Mouse (Mus musculus): ENCODE measurements around the gene Hist1h1c. TPM values are rescaled to one million over a fixed set of nuclear protein-coding genes. Genes with fewer than 3 reads are reported as not detected.
"Not testable (repeated sequence)": the region's sequence is repeated elsewhere in the genome, so short reads cannot be mapped to it uniquely, and the experiment has no call there.

The Hist1h1c gene
- polyA plus RNA-seq, 1 experiment from 2014 or later = 72.2 TPM

DNA sequence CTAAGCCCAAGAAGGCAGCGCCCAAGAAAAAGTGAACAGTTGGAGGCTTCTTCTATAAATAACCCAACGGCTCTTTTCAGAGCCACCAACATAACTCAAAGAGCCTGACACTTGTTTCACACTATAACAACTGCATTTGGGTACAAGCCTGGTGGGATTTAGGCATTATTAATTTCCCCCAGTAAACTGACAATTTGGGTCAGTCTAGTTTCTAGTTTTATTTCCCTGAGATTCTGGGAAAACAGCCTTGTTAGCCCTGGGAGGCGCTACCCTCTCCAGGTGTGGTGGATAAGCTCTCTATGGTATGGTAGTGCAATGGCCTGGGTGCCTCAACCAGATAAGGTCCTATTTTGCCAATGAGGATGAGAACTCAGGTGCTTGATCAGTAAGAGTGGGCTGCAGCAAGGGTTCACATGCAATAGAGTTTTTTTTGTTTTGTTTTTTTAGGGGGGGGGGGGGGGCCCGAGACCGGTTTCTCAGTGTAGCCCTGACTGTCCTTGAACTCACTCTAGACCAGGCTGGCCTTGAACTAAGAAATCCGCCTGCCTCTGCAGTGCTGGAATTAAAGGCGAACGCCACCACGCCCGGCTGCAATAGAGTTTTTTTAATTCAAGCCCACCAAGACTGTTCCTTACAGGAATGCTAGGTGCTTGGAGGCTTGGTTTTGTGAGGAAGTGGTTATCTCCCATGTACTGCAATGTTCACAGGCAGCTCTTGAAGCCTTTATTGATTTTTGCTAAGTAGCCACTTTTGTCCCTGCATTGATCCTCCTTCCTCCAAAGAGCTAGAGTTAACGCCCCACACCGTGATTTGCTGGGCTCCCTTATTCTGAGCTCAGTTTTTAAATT, 25.9 kb downstream of the Hist1h1c start:
- Histone ChIP-seq H3K36me3 (no peaks in the 10 kb centered on the region), H3K9me3 (replicated peaks) (no peaks in the 10 kb centered on the region), H3K4me2 (peak overlapping the region; percentile 83), H3K4me1 (replicated peaks) (peaks cover 62% of the 10 kb centered on the region), H3K27ac (peak overlapping the region; percentile 98), H3K9ac (peak overlapping the region; percentile 84), H3K4me3 (replicated peaks) (peak overlapping the region; percentile 63), H3K27me3 (no peaks in the 10 kb centered on the region)
- peak; percentile 69 for DNase-seq
- WGBS (ENCODE audit: insufficient replicate concordance) = 11% methylated on average over 12 of the region's 12 CpGs
- ATAC-seq (ENCODE audit: low read depth) = peak; percentile 34

DNA sequence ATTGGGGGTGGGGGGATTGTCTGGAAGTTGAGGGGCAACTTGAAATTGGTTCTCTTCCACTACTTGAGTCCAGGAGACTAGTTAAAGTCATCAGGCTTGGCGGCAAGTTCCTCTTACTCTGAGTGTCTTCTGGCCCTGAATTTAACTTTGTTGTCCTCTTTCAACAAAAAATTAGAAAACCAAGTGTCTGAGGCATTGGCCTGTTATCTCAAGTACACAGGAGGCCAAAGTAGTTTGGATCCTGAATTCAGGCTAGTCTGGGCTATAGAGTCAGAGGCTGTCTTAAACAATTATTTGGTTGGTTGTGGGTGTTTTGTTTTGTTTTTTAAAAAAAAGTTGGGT, 26.5 kb downstream of the Hist1h1c start:
- DNase-seq (no peak), ATAC-seq (ENCODE audit: low read depth) (no peak)
- peak overlapping the region; percentile 83 for H3K4me2 ChIP-seq
- WGBS (ENCODE audit: insufficient replicate concordance) = 14% methylated on average over 1 of the region's 1 CpGs
- H3K36me3 ChIP-seq = no peaks in the 10 kb centered on the region
- peaks cover 58% of the 10 kb centered on the region for H3K4me1 ChIP-seq (replicated peaks)
- no peaks in the 10 kb centered on the region for H3K9me3 ChIP-seq (replicated peaks)
- peak overlapping the region; percentile 84 for H3K9ac ChIP-seq
- peak overlapping the region; percentile 63 for H3K4me3 ChIP-seq (replicated peaks)
- H3K27me3 ChIP-seq = no peaks in the 10 kb centered on the region
- peak overlapping the region; percentile 98 for H3K27ac ChIP-seq

DNA sequence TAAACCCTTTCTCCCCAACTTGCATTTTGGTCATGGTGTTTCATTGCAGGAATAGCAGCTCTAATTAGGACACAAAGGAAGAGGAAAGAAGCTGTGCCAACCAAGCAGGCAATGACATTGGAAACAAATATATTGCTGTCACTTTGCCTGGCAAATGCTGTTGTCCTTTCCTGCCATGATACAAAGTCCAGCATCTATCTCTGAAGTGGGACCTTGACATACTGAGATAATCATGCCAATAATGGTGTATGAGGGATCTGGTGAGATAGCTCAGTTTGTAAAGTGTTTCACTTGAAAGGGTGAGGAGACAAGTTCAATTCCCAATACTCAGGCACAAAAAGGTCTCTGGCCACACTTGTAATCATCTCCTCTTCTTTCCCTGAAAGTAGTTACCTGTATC, 28.2 kb downstream of the Hist1h1c start:
- no peak overlapping the region for H3K4me3 ChIP-seq (replicated peaks)
- no peak for DNase-seq
- no peak overlapping the region for H3K27ac ChIP-seq
- H3K9me3 ChIP-seq (replicated peaks) = no peaks in the 10 kb centered on the region
- no peak for ATAC-seq (ENCODE audit: low read depth)
- peaks cover 59% of the 10 kb centered on the region for H3K4me1 ChIP-seq (replicated peaks)
- H3K36me3 ChIP-seq = no peaks in the 10 kb centered on the region
- H3K27me3 ChIP-seq = no peaks in the 10 kb centered on the region
- H3K9ac ChIP-seq = no peak overlapping the region
- H3K4me2 ChIP-seq = no peak overlapping the region

DNA sequence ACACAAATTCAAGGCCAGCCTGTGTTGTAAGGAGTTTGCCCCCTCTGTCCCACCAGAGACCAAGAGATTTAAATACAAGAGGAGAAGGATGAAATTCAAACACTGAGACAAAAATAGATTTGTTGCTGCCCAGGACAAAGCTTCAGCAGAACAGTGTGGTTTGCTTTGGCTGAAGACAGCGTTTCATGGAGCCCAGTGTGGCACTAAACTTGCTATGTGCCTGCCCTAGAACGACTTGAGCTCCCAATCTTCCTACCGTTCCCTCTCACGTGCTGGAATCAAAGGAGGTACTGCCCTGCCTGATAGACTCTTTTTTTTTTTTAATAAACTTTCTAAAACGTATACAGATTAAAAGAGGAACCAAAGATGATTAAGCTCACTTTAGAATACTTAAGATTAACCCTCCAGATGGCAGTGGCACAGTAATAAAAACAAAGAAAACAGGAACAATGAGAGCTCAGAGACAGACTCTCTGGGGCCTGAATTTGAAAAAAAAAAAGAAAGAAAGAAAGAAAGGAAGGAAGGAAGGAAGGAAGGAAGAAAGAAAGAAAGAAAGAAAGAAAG, 30.3 kb downstream of the Hist1h1c start:
- ATAC-seq (ENCODE audit: low read depth) = no peak
- peak overlapping the region; percentile 39; the same call in 1 of the 2 replicates for H3K9ac ChIP-seq
- DNase-seq = no peak
- no peaks in the 10 kb centered on the region for H3K9me3 ChIP-seq (replicated peaks)
- no peaks in the 10 kb centered on the region for H3K36me3 ChIP-seq
- no peak overlapping the region for H3K4me2 ChIP-seq
- H3K27ac ChIP-seq = no peak overlapping the region
- H3K4me1 ChIP-seq (replicated peaks) = peaks cover 63% of the 10 kb centered on the region
- H3K4me3 ChIP-seq (replicated peaks) = no peak overlapping the region
- no peaks in the 10 kb centered on the region for H3K27me3 ChIP-seq
- WGBS (ENCODE audit: insufficient replicate concordance) = 41% methylated on average over 5 of the region's 5 CpGs

DNA sequence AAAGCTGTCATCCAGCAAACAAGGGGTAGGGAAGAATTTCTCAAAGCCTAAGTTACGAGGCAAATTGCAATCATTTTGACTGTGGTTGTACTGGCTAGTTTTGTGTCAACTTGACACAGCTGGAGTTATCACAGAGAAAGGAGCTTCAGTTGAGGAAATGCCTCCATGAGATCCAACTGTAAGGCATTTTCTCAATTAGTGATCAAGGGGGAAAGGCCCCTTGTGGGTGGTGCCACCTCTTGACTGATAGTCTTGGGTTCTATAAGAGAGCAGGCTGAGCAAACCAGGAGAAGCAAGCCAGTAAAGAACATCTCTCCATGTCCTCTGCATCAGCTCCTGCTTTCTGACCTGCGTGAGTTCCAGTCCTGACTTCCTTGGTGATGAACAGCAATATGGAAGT, 31.0 kb downstream of the Hist1h1c start, which contains the start of gene Trim38:
Gene Trim38 (plus strand): TSS at position 301 of the 400 bp plus-strand sequence.
- WGBS (ENCODE audit: insufficient replicate concordance) = 70% methylated on average over 2 of the region's 2 CpGs
- DNase-seq; H3K27me3 ChIP-seq; H3K4me2 ChIP-seq; H3K27ac ChIP-seq; ATAC-seq (ENCODE audit: low read depth); H3K36me3 ChIP-seq; H3K4me3 ChIP-seq (replicated peaks); H3K9me3 ChIP-seq (replicated peaks): not testable (repeated sequence)
- Histone ChIP-seq H3K9ac (peak within 1 kb of the TSS; percentile 39; the same call in 1 of the 2 replicates), H3K4me1 (replicated peaks) (peaks cover 56% of the 10 kb centered on the region)

DNA sequence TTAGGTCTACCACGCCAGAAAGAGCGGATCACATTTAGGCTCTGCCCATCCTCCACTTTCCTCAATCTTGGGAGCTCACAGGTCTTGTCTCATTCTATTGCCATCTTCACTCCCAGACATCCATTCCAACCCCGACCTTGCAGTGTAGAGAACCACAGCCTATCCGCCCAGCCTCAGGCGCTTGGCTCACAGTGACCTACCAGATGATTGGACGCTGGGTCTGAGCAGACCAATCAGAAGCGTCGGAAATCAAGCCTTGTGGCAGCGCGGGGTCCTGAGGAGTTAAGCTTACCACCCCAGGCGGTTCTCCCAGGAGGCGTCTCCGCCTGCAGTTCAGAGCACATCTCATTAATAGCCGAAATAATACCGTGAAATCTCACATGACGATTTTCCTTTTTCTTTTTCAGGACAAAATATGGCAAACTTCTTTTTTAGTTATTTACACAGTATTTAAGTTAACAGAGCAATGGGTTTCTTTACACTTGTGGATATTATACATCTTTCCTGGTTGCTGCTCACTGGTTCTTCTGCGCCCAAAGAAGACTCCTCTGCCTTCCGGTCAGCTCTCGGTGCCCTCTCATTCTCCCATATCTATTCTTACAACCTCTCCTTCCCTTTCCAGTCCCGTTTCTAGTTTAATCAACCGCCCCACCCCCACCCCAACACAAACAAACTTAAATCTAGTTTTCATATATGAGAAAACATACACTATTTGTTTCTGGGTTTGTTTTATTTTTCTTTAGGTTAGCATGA, 34.1 kb downstream of the Hist1h1c start:
- H3K36me3 ChIP-seq = no peaks in the 10 kb centered on the region
- DNase-seq = peak; percentile 79
- no peaks in the 10 kb centered on the region for H3K9me3 ChIP-seq (replicated peaks)
- peak overlapping the region; percentile 37 for H3K4me3 ChIP-seq (replicated peaks)
- peak overlapping the region; percentile 63 for H3K4me2 ChIP-seq
- WGBS (ENCODE audit: insufficient replicate concordance) = 14% methylated on average over 21 of the region's 21 CpGs
- peak overlapping the region; percentile 63 for H3K9ac ChIP-seq
- peak overlapping the region; percentile 30; the same call in 1 of the 2 replicates for H3K27ac ChIP-seq
- peaks cover 52% of the 10 kb centered on the region for H3K4me1 ChIP-seq (replicated peaks)
- peak; percentile 99 for ATAC-seq (ENCODE audit: low read depth)
- no peaks in the 10 kb centered on the region for H3K27me3 ChIP-seq

DNA sequence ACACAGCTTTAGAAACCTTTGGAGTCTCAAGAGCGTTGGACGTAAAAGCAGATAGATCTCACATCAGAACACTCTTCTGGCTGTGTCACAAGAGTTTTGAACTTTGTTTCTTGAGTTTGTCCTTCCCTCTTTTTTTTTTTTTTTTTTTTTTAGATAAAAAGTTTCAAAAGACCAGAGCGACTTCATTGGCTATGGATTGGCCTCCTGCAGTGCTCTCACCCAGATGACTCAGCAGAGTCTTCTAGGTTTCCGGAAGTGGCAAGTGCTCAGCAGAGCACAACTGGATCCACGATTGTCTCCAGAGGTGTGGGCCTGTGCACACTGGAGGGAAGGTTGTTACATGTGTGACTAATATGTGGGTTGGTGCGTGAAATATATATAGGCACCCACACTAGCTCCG, 39.7 kb downstream of the Hist1h1c start:
- H3K9me3 ChIP-seq (replicated peaks) = no peaks in the 10 kb centered on the region
- H3K27me3 ChIP-seq = no peaks in the 10 kb centered on the region
- H3K9ac ChIP-seq = no peak overlapping the region
- no peak overlapping the region for H3K4me2 ChIP-seq
- H3K36me3 ChIP-seq = no peaks in the 10 kb centered on the region
- H3K27ac ChIP-seq = no peak overlapping the region
- H3K4me3 ChIP-seq (replicated peaks) = no peak overlapping the region
- ATAC-seq (ENCODE audit: low read depth) (no peak), DNase-seq (no peak)
- WGBS (ENCODE audit: insufficient replicate concordance) = 78% methylated on average over 7 of the region's 7 CpGs
- H3K4me1 ChIP-seq (replicated peaks) = peaks cover 35% of the 10 kb centered on the region

DNA sequence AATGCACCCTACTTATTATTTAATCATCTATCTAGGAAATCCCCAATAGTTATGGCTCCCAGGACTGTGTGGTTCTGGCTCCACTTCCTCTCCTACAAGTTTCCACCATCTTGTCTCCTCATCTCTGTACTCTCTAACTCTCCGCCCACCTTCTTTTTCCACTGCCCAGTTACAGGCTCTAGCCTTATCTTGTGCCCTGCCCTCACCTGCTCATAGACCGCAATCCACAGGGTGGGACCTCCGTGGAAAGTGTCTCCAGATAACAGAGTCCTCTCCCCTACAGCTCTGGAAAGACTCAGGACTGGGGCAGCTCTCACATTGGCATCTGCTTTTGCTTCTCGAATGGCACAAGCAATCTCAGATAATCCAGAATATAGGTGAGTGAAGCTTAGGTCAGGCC, 40.4 kb downstream of the Hist1h1c start:
- Histone ChIP-seq H3K4me3 (replicated peaks) (no peak overlapping the region), H3K36me3 (no peaks in the 10 kb centered on the region), H3K4me1 (replicated peaks) (peaks cover 31% of the 10 kb centered on the region), H3K9me3 (replicated peaks) (no peaks in the 10 kb centered on the region), H3K27ac (no peak overlapping the region), H3K4me2 (no peak overlapping the region), H3K9ac (0 out of 2 replicates have a peak overlapping the region, but pooled peaks have one; percentile 5), H3K27me3 (no peaks in the 10 kb centered on the region)
- WGBS (ENCODE audit: insufficient replicate concordance) = 50% methylated on average over 4 of the region's 4 CpGs
- peak; percentile 51 for ATAC-seq (ENCODE audit: low read depth)
- DNase-seq = no peak

Small RNA genes within 50 kb of the gene (microRNA-seq; reads per million reads assigned to microRNA genes)
- not detected for gene Gm44314
- gene Gm44484 = 1.2 reads per million

Other genes with a start within 250 kb of the Hist1h1c start
- not detected in 2 replicates for gene Btn2a2, start 250.0 kb upstream of the Hist1h1c start, polyA plus RNA-seq (2015; fragmentation: Nextera tagmentation; extraction: Ambion mirVana)
- gene Hist1h4h, start 207.8 kb upstream of the Hist1h1c start, polyA plus RNA-seq (2015; fragmentation: Nextera tagmentation; extraction: Ambion mirVana) = 3.8 and 5.9 TPM in 2 replicates
- 7.7 and 13.6 TPM in 2 replicates for gene Hist1h2af, start 204.9 kb upstream of the Hist1h1c start, polyA plus RNA-seq (2015; fragmentation: Nextera tagmentation; extraction: Ambion mirVana)
- gene Hist1h3g, start 203.4 kb upstream of the Hist1h1c start, polyA plus RNA-seq (2015; fragmentation: Nextera tagmentation; extraction: Ambion mirVana) = 10.3 and 17.1 TPM in 2 replicates
- 1.7 TPM in 2 replicates for gene Hist1h2bh, start 195.4 kb upstream of the Hist1h1c start, polyA plus RNA-seq (2015; fragmentation: Nextera tagmentation; extraction: Ambion mirVana)
- gene Hist1h3f, start 194.8 kb upstream of the Hist1h1c start, polyA plus RNA-seq (2015; fragmentation: Nextera tagmentation; extraction: Ambion mirVana) = 1.1 and 2.1 TPM in 2 replicates
- gene Hist1h4f, start 187.2 kb upstream of the Hist1h1c start, polyA plus RNA-seq (2015; fragmentation: Nextera tagmentation; extraction: Ambion mirVana) = 0.98 and 4.2 TPM in 2 replicates
- gene Hist1h1d, start 185.5 kb upstream of the Hist1h1c start, polyA plus RNA-seq (2015; fragmentation: Nextera tagmentation; extraction: Ambion mirVana) = 0.75 and 0.93 TPM in 2 replicates
- gene Hist1h3e, start 176.4 kb upstream of the Hist1h1c start, polyA plus RNA-seq (2015; fragmentation: Nextera tagmentation; extraction: Ambion mirVana) = 4.4 and 6.8 TPM in 2 replicates
- 95.0 and 121 TPM in 2 replicates for gene Hist1h2ae, start 167.6 kb upstream of the Hist1h1c start, polyA plus RNA-seq (2015; fragmentation: Nextera tagmentation; extraction: Ambion mirVana)
- 6.5 and 14.1 TPM in 2 replicates for gene Hist1h2bg, start 167.4 kb upstream of the Hist1h1c start, polyA plus RNA-seq (2015; fragmentation: Nextera tagmentation; extraction: Ambion mirVana)
- gene Hist1h2bf, start 164.6 kb upstream of the Hist1h1c start, polyA plus RNA-seq (2015; fragmentation: Nextera tagmentation; extraction: Ambion mirVana) = 5.0 and 12.7 TPM in 2 replicates
- gene Hist1h2ad, start 164.4 kb upstream of the Hist1h1c start, polyA plus RNA-seq (2015; fragmentation: Nextera tagmentation; extraction: Ambion mirVana) = 1.2 and 4.3 TPM in 2 replicates
- gene Hist1h3d, start 163.0 kb upstream of the Hist1h1c start, polyA plus RNA-seq (2015; fragmentation: Nextera tagmentation; extraction: Ambion mirVana) = 5.9 and 7.2 TPM in 2 replicates
- 116 and 152 TPM in 2 replicates for gene Hist1h4d, start 157.2 kb upstream of the Hist1h1c start, polyA plus RNA-seq (2015; fragmentation: Nextera tagmentation; extraction: Ambion mirVana)
- gene Hist1h2be, start 117.7 kb upstream of the Hist1h1c start, polyA plus RNA-seq (2015; fragmentation: Nextera tagmentation; extraction: Ambion mirVana) = 1.3 and 2.0 TPM in 2 replicates
- 24.3 and 26.2 TPM in 2 replicates for gene Hist1h1e, start 116.2 kb upstream of the Hist1h1c start, polyA plus RNA-seq (2015; fragmentation: Nextera tagmentation; extraction: Ambion mirVana)
- gene Hist1h2ac, start 54.9 kb upstream of the Hist1h1c start, polyA plus RNA-seq (2015; fragmentation: Nextera tagmentation; extraction: Ambion mirVana) = 0.89 and 1.0 TPM in 2 replicates
- 81.2 and 88.9 TPM in 2 replicates for gene Hist1h2bc, start 54.6 kb upstream of the Hist1h1c start, polyA plus RNA-seq (2015; fragmentation: Nextera tagmentation; extraction: Ambion mirVana)
- gene Hist1h1t, start 43.0 kb upstream of the Hist1h1c start, polyA plus RNA-seq (2015; fragmentation: Nextera tagmentation; extraction: Ambion mirVana) = not detected in 2 replicates
- 5.4 and 8.6 TPM in 2 replicates for gene Hist1h4c, start 40.4 kb upstream of the Hist1h1c start, polyA plus RNA-seq (2015; fragmentation: Nextera tagmentation; extraction: Ambion mirVana)
- 6.6 and 8.8 TPM in 2 replicates for gene Hfe, start 28.0 kb upstream of the Hist1h1c start, polyA plus RNA-seq (2015; fragmentation: Nextera tagmentation; extraction: Ambion mirVana)
- 5.2 and 5.9 TPM in 2 replicates for gene Hist1h3c, start 6.8 kb downstream of the Hist1h1c start, polyA plus RNA-seq (2015; fragmentation: Nextera tagmentation; extraction: Ambion mirVana)
- gene Hist1h2bb, start 7.9 kb downstream of the Hist1h1c start, polyA plus RNA-seq (2015; fragmentation: Nextera tagmentation; extraction: Ambion mirVana) = 3.9 and 5.6 TPM in 2 replicates
- gene Hist1h2ab, start 12.3 kb downstream of the Hist1h1c start, polyA plus RNA-seq (2015; fragmentation: Nextera tagmentation; extraction: Ambion mirVana) = 54.0 and 76.2 TPM in 2 replicates
- 10.4 and 29.5 TPM in 2 replicates for gene Hist1h3b, start 13.5 kb downstream of the Hist1h1c start, polyA plus RNA-seq (2015; fragmentation: Nextera tagmentation; extraction: Ambion mirVana)
- gene Hist1h4b, start 18.2 kb downstream of the Hist1h1c start, polyA plus RNA-seq (2015; fragmentation: Nextera tagmentation; extraction: Ambion mirVana) = 3.7 and 5.5 TPM in 2 replicates
- gene Hist1h4a, start 22.4 kb downstream of the Hist1h1c start, polyA plus RNA-seq (2015; fragmentation: Nextera tagmentation; extraction: Ambion mirVana) = 0.86 TPM in 1 of 2 replicates, not detected in the other
- gene Hist1h3a, start 23.6 kb downstream of the Hist1h1c start, polyA plus RNA-seq (2015; fragmentation: Nextera tagmentation; extraction: Ambion mirVana) = 3.2 and 8.3 TPM in 2 replicates
- gene Hist1h1a, start 24.9 kb downstream of the Hist1h1c start, polyA plus RNA-seq (2015; fragmentation: Nextera tagmentation; extraction: Ambion mirVana) = 4.3 and 8.1 TPM in 2 replicates
- gene Trim38, start 31.1 kb downstream of the Hist1h1c start, polyA plus RNA-seq (2015; fragmentation: Nextera tagmentation; extraction: Ambion mirVana) = 0.14 TPM in 1 of 2 replicates, not detected in the other
- 0.52 and 0.57 TPM in 2 replicates for gene Slc17a2, start 68.2 kb downstream of the Hist1h1c start, polyA plus RNA-seq (2015; fragmentation: Nextera tagmentation; extraction: Ambion mirVana)
- gene Slc17a3, start 100.6 kb downstream of the Hist1h1c start, polyA plus RNA-seq (2015; fragmentation: Nextera tagmentation; extraction: Ambion mirVana) = 2.3 and 3.1 TPM in 2 replicates
- 0.05 TPM in 1 of 2 replicates, not detected in the other for gene Slc17a1, start 128.9 kb downstream of the Hist1h1c start, polyA plus RNA-seq (2015; fragmentation: Nextera tagmentation; extraction: Ambion mirVana)
- gene Slc17a4, start 176.2 kb downstream of the Hist1h1c start, polyA plus RNA-seq (2015; fragmentation: Nextera tagmentation; extraction: Ambion mirVana) = 0.06 and 0.07 TPM in 2 replicates
- not detected in 2 replicates for gene Hist1h2ba, start 195.3 kb downstream of the Hist1h1c start, polyA plus RNA-seq (2015; fragmentation: Nextera tagmentation; extraction: Ambion mirVana)
- gene Hist1h2aa, start 195.7 kb downstream of the Hist1h1c start, polyA plus RNA-seq (2015; fragmentation: Nextera tagmentation; extraction: Ambion mirVana) = not detected in 2 replicates